In the genomic region with DNA sequence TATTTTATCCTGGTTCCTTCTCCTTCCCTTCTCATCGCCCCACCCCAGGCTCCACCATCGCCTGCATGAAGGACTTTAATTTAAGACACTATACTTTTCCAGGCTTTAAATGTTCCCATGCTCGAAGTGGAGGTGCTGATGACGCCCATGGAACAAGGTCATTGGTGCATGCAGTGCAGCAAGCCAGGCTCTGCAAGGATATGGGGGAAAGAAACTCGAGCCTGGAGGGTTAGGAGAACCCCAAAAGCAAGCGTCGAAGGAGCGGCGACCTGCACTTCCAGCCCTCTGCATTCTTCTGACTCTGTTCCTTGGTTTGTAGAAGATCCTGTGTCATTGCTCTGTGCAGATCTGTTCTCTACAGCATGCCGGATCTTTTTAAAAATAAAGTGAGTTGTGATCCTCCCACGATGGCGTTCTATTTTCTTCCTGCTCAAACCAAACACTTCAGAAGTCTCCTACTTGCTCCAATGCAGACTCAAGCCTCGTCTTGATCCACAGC, we compare ENCODE assay signal across 25 mouse cellular contexts.
DNase-seq lines count a peak whose midpoint lies in the region; TF ChIP-seq lines count a peak whose summit lies in the region.
"Had no signal": no experiment of that assay in that cellular context is flagged by ENCODE, and none has a peak within 500 bp of the region (broad histone marks: within the 10 kb centered on the region; RNA-seq: fewer than 3 reads in every experiment).

No protein-coding gene starts in this region.

- peaks cover 17% of the 10 kb centered on the region for H3K4me1 ChIP-seq in cortical plate, adult 2 months (ENCODE audit: control insufficient read depth, insufficient read depth, low read length)

- peak; percentile 71 for TF ChIP-seq POLR2A in cortical plate, adult 2 months (IDR thresholded peaks at IDR 0.05; ENCODE audit: extremely low read depth, insufficient read depth, low read length)

- no peak for TF ChIP-seq CTCF in cortical plate, adult 2 months (IDR thresholded peaks at IDR 0.05; ENCODE audit: extremely low read depth, insufficient read depth, low read length)

- DNase-seq in heart, adult 11 months, result peak; percentile 31
- no peak for DNase-seq in heart, adult 18-20 months
- peak; percentile 27 to 52 for DNase-seq in left cerebral cortex, postnatal 10 days (ENCODE audit: extremely low spot score in 1 of 2, low spot score in 2 of 2)
- DNase-seq in right cerebral cortex, postnatal 10 days (ENCODE audit: low spot score in 2 of 2), result peak; percentile 44 to 72
- no peak for DNase-seq in thymus, postnatal 4 days
- DNase-seq in layer of hippocampus, postnatal 25 days (ENCODE audit: extremely low spot score in 1 of 2, low spot score in 1 of 2), result no peak
- DNase-seq in embryo, embryonic 11 days, result no peak
- DNase-seq: adrenal gland, postnatal 25 days; cerebellum, adult 11 months; cerebellum, postnatal 25 days; gastrocnemius, postnatal 36 days; kidney, adult 2 months; liver, embryonic 13.5 days; lung, adult 2 months; lung, postnatal 14 days; midbrain, embryonic 14.5 days; retina, postnatal 1 day; thymus, adult 18-20 months; thymus, postnatal 36 days had no signal

- H3K27ac ChIP-seq in cortical plate, adult 2 months (ENCODE audit: insufficient read depth, low read length), result peak overlapping the region; percentile 95
- H3K27ac ChIP-seq: forebrain, embryonic 15.5 days; hindbrain, embryonic 15.5 days; kidney, postnatal 0 days; limb, embryonic 13.5 days; liver, embryonic 13.5 days; stomach, embryonic 15.5 days had no signal

- H3K4me3 ChIP-seq in cortical plate, adult 2 months (ENCODE audit: insufficient read depth, low read length), result no peak overlapping the region
- H3K4me3 ChIP-seq: forebrain, embryonic 15.5 days; hindbrain, embryonic 15.5 days; limb, embryonic 13.5 days; liver, embryonic 13.5 days; stomach, embryonic 15.5 days had no signal

- intact Hi-C loops in left cerebral cortex, postnatal 10 days (cut with DNase I), result no loop called here

Comparison
In these comparisons a context has a peak if more than half of its experiments do, and no peak if none do; other contexts are left out.
1. DNase-seq: peak in heart, adult 11 months (single experiment), left cerebral cortex, postnatal 10 days (2 of 2) and right cerebral cortex, postnatal 10 days (2 of 2); none in heart, adult 18-20 months (0 of 2), thymus, postnatal 4 days (single experiment), layer of hippocampus, postnatal 25 days (0 of 2) and embryo, embryonic 11 days (single experiment).